Mouse (Mus musculus) erythroblast, embryonic 14.5 days (primary cell): ENCODE data around the gene Krba1.

Source experiments
- GATA1 ChIP-seq: IDR thresholded peaks from 2 replicates; pipeline ENCODE4 v1.6.1; 2012; ENCODE audit warnings: low read length, inconsistent platforms, mixed read lengths
- TAL1 ChIP-seq: IDR thresholded peaks from 3 replicates; pipeline ENCODE4 v1.6.1; 2012; ENCODE audit warnings: low read length, inconsistent platforms, mixed read lengths

- TF ChIP-seq GATA1 (no peak), TAL1 (no peak)
Observed at GRCm38 (mm10) chr6:48440306-48441014, 45.1 kb downstream of the Krba1 start.
